In the genomic region with DNA sequence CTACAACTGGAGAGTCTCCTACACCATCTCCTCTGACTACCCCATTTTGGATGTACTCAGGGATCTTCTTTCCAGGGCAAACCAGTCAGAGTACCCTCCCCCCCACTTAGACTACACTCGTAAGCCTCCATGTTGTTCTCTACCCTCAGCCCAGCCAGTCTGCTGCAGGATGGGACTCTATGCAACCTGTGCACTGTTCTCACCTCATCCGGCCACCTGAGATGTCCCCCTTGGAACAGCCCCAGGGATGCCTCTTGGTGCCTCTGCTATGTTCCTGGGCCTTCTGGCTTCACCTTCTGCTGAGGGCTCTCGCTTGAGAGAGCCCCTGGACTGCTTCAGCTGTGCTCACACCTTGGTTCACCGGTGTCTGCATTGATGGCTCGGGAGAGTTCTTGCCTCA, we compare ENCODE assay signal across 21 mouse cellular contexts.
DNase-seq lines count a peak whose midpoint lies in the region; ATAC-seq lines count a peak whose summit lies in the region.
"Had no signal": no experiment of that assay in that cellular context is flagged by ENCODE, and none has a peak within 500 bp of the region (broad histone marks: within the 10 kb centered on the region; RNA-seq: fewer than 3 reads in every experiment).

No protein-coding gene starts in this region.

- H3K4me3 ChIP-seq in limb, embryonic 10.5 days = no peak overlapping the region
- H3K4me3 ChIP-seq: embryonic facial prominence, embryonic 13.5 days; embryonic facial prominence, embryonic 15.5 days; erythroblast, embryonic 14.5 days; forebrain, embryonic 10.5 days; forebrain, embryonic 12.5 days had no signal

- no peaks in the 10 kb centered on the region for H3K36me3 ChIP-seq in limb, embryonic 10.5 days
- H3K36me3 ChIP-seq: embryonic facial prominence, embryonic 13.5 days; embryonic facial prominence, embryonic 15.5 days; forebrain, embryonic 10.5 days; forebrain, embryonic 12.5 days; G1E had no signal

- no peaks in the 10 kb centered on the region for H3K9me3 ChIP-seq in limb, embryonic 10.5 days (replicated peaks)
- H3K9me3 ChIP-seq: embryonic facial prominence, embryonic 13.5 days; embryonic facial prominence, embryonic 15.5 days; forebrain, embryonic 10.5 days; forebrain, embryonic 12.5 days; G1E had no signal

- peak; percentile 35 for DNase-seq in cerebellum, adult 11 months
- DNase-seq in cerebellum, postnatal 36 days = no peak
- DNase-seq in cerebellum, adult 9-10 months = peak; percentile 56
- DNase-seq in limb, embryonic 10.5 days (ENCODE audit: low spot score) = no peak
- DNase-seq in adrenal gland, postnatal 25 days = no peak
- DNase-seq: adrenal gland, adult 8-10 months; adrenal gland, postnatal 14 days; B cell, adult 2 months; cerebellum, adult 8-10 months; cerebellum, postnatal 25 days had no signal

- ATAC-seq in cerebellum, adult (ENCODE audit: insufficient number of reproducible peaks, low FRiP score, low TSS enrichment) = no peak
- ATAC-seq: activated CD4-positive, CD25-positive, alpha-beta regulatory T cell, adult 4 months; CD4-positive, CD25-positive, alpha-beta regulatory T cell, adult 4 months; Patski had no signal

- peaks cover 28% of the 10 kb centered on the region for H3K4me1 ChIP-seq in limb, embryonic 10.5 days
- H3K4me1 ChIP-seq: forebrain, embryonic 12.5 days had no signal

- H3K27me3 ChIP-seq in limb, embryonic 10.5 days (ENCODE audit: low read depth, poor library complexity, severe bottlenecking) = 0 out of 2 replicates have a peak, but pooled peaks cover 3% of the 10 kb centered on the region
- H3K27me3 ChIP-seq: CH12.LX; embryonic facial prominence, embryonic 13.5 days; embryonic facial prominence, embryonic 15.5 days; forebrain, embryonic 12.5 days; Patski had no signal

- H3K27ac ChIP-seq in limb, embryonic 10.5 days = peak overlapping the region; percentile 36; the same call in 1 of the 2 replicates
- H3K27ac ChIP-seq: embryonic facial prominence, embryonic 15.5 days; forebrain, embryonic 12.5 days had no signal

- WGBS in limb, embryonic 10.5 days = 88% methylated on average over 5 of the region's 5 CpGs

Comparison
In these comparisons a context has a peak if more than half of its experiments do, and no peak if none do; other contexts are left out.
1. DNase-seq: peak in cerebellum, adult 11 months (single experiment) and cerebellum, adult 9-10 months (single experiment); none in cerebellum, postnatal 36 days (0 of 2), limb, embryonic 10.5 days (single experiment) and adrenal gland, postnatal 25 days (single experiment).